Mouse (Mus musculus) heart, adult 9 months (tissue): ENCODE measurements around the gene 4930426L09Rik.

ENCODE experiments used
- DNase-seq, 2 experiments: peaks; one replicate each; pipeline ENCODE4 v3.0.0; 2022; ENCODE audit warnings: low spot score in 2 of 2

The 4930426L09Rik gene

GRCm38 (mm10) chr2:18998054-18998478, at the start of gene 4930426L09Rik, which contains the start of gene Pip4k2a:
TSS of gene 4930426L09Rik (plus strand) at chr2:18998343.
TSS of gene Pip4k2a (minus strand) at chr2:18998126.
- DNase-seq = peak; percentile 93 to 94

DNA sequence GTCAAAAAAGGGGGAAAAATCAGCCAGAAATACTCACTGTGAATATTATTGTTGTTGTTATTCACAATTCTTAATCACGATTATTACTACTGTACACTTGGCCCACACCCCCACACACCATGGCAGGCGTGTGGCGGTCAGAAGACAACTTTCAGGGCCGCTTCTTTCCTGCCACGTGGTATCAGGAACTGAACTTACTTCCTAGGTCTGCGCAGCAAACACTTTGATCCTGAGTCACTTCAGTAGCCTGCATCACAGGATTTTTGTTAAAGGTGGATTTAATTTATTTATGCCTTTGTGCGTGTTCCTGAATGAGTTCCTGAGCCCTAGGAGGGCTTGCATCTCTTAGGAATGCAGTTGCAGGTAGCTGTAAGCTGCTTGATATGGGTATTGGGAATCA, 49.4 kb upstream of the 4930426L09Rik start:
- DNase-seq = no peak

DNA sequence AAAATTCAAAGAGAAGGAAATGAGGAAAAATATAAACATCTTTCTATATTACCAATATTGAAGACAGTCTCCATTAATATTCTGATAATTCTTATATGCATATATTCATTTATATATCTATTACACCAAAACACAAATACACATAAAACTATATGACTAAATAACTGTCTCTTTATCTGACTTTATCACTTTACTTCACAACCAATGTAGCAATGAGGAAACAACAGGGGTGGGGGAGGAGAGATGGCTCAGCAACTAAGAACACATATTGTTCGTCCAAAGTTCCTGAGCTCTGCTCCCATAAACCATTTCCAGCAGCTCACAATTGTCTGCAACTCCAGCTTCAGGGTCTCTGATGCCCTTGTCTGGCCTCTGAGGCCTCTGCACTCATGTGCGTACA, 47.4 kb upstream of the 4930426L09Rik start:
- DNase-seq = no peak

DNA sequence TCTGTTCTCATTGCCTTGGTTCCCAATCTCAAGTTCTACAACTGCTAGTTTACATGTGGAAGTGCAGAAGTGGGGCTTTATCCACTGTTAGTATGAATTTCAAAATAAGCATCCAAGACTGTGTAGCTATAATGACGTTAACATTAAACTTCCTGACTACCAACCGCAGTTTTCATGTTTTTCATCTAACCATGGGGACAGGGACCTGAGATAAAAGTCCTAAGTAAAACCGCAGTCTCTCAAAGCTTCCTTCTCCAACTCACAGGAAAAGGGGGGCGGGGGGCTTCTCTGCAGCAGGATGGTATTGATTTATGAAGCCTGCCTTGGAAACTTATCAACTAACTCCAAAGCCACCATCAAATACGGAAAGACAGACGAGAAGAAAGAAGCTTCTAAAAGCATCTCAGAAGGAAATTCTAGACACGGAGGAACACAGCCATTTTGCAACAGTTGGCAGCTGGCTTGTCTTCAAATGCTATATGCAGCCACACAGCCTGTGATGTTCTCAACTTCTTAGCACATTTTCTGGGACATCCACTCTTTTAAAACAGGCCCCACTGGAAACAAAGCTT, 46.0 kb upstream of the 4930426L09Rik start:
- no peak for DNase-seq

DNA sequence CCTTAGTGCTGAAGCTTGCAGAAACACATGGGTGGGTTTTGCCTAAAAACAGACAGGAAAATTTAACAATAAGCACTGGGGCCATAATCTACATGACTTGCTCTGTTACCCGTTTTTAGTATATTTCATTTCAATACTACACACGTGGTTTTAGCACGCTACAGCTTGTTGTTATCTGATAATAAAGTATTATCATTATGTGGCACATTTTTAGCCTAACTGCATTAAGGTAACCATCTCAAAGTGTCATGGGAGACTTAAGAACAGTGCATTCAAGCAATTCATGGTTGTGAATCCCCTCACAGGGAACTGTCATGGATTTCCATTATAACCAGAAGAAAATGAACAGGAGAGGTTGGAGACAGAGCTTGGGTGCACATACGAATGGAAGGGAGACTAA, 43.7 kb upstream of the 4930426L09Rik start:
- DNase-seq = no peak

- no peak for DNase-seq
Measured at GRCm38 (mm10) chr2:18955022-18955421, 43.1 kb upstream of the 4930426L09Rik start.

GRCm38 (mm10) chr2:18955671-18956070, 42.5 kb upstream of the 4930426L09Rik start:
- no peak for DNase-seq

- no peak for DNase-seq
Measured at GRCm38 (mm10) chr2:18956424-18956823, 41.7 kb upstream of the 4930426L09Rik start.

DNA sequence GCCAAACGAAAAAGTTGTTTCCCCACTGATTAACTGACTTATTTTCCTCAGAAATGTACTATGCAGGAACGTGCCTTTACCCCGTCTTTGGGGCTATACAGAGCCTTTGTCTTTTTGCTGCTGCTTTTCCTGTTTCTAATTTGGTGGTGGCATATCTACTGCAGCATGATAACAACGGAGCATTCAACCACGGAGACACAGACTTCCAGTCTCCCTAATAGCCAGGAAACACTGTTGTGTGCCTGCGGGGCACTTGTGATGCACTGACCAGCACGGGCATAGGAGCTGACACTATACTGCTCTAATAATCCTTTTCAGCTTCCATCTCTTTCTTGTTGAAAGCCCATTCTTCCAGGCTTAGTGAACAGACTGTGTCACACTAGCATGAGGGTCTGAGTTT, 41.2 kb upstream of the 4930426L09Rik start:
- DNase-seq = no peak

GRCm38 (mm10) chr2:18957459-18957858, 40.7 kb upstream of the 4930426L09Rik start:
- no peak for DNase-seq

DNA sequence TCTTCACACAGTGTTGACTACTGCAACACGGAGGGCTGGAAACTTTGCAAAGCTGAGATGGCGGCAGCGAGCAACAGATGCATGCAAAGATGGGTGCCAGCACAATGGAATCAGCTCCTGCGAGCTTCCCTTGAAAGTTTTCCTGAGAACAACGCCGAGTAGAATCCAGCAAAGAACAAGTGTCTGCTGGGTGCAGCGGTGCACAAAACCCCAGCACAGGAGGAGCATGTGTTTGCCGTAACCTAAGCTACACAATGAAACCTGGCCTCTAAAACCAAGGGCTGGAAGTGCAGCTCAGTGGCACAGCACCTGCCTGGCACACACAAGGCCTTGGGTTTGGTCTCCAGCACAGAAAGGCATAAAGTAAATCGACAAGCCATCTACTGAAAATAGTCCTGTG, 40.1 kb upstream of the 4930426L09Rik start:
- no peak for DNase-seq

- no peak for DNase-seq
Measured at GRCm38 (mm10) chr2:18958501-18958900, 39.6 kb upstream of the 4930426L09Rik start.

DNA sequence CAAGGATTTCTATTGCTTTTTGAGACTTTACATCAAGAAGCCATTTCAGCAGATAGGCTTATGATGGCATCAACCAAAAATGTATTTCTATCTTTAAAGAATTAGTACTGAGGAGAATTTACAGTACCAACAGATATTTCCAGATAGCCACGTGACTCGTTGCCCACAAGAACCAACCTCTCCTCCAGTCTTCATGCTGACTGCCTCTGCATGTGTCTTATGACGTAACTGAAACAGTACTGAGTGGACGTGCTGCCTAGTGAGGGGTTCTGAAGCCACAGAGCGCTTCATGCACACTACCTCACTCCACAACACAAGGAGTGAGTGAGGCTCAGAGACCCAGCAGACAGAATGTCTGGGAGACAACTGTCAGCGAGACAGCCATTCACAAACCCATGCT, 39.1 kb upstream of the 4930426L09Rik start:
- no peak for DNase-seq

DNA sequence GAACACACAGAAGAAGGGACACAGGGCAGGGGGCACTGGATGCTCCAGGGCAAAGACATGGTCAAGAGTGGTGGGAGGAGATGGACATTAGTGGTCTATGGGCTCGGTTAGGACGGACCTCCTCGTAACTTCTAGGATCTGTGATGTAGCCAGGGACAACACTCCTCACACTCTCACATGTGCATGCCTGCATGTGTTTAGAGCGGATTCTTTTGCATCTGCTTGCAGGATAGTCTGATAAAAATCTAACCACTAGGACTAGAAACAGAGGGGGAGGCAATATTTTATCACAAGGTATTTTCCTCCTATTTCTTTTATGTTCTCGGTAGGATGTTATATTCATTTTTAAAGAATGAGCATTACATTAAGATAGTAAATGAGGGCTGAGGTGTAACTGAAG, 38.6 kb upstream of the 4930426L09Rik start:
- no peak for DNase-seq

GRCm38 (mm10) chr2:18960376-18960973, 37.7 kb upstream of the 4930426L09Rik start:
- no peak for DNase-seq

DNA sequence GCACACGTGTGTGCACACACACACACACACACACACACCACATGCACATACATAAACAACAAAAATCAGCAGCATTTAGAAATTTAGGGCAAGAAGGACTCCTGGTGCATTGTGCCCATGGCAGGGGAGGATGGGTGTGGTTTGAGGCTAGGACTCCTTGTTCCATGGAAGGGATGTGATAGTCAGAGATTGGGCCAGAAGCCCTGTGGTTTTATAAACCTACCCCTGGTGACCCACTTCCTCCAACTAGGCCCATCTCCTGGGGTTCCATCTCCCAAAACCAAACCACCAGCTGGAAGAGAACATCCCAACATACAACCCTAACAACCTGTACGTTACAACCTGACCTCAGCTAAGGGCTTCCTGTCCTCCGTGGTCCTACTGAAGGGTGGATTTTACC, 35.6 kb upstream of the 4930426L09Rik start:
- DNase-seq = no peak

- DNase-seq = no peak
Measured at GRCm38 (mm10) chr2:18963286-18964040, 34.7 kb upstream of the 4930426L09Rik start.

DNA sequence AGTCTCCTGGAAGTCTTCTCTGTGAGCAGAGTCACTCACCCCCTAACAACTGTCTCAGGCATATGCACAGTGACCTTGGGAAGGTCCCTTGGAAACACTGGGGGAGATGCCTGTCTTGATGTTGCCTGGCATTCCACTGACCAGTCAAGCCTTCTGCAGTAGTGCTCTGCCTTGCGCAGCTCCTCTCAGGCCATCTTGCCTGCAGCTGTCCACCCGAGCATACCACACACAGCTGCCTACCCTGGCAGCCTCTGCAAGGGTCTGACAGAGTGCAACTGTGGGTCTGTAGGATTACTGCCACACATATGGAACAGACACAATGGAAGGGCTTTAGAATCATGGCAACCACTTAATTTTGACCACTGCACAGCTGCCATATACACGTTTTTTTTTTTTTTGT, 33.0 kb upstream of the 4930426L09Rik start:
- no peak for DNase-seq

DNA sequence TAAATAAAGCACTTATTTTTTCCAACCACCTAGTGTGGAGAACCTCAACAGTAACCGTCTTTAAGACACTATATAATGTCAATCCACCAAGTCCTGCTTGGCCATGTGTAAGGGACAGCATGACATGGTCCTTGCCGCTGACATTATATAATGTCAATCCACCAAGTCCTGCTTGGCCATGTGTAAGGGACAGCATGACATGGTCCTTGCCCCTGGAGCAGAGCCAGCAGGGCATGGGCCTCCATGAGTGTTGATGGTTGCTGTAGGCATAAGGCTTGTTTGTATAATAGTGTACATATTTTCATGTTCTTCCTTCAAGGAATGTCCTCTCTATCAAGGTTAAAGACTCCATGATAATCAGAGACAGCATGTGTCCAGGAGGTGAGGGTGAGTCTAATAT, 32.2 kb upstream of the 4930426L09Rik start:
- DNase-seq = no peak

DNA sequence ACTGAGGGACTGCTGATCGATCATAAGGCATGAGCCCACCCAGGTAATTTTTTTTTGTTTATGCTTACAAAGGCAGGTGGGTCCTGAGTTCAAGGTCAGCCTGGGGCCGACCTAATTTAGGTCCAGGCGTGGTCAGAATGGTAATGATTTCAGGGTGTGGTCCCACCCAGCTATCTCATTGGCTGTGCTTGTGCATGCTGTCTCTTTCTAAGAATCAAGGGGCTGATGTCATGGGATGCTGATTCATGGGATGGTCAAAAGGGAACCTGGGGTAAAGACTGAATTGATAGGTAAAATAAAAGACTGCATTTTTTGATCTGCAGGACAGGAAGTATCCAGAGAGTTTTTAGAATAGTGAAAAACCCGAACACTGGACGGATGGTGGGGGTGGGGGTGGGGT, 31.6 kb upstream of the 4930426L09Rik start:
- no peak for DNase-seq

DNA sequence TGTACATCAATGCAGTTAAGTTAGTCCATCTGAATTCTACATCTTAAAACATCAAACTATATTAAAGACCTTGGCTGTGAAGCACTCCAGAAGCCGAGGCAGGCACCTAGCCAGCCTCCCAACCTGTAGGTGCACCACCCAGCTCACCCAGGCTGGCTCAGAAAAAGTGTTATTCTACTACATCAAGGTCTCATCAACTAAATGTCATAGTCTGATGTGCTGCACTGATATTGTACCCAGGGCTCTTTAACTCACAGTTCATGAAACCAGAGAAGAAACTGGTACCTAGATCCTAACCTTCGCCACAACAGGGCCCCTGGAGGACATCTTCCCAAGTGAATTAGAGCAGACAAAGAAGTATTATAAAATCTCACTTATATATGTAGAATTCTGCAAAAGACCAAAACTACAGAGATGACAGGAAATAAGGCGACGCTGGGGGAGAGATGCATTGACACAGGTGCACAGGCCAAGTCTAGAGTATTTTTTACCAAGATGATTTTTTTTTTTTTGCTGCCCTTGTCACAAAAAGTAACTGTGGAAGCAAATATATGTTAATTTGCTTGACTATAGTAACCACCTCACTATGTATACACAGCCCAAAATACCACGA, 30.6 kb upstream of the 4930426L09Rik start:
- no peak for DNase-seq

DNA sequence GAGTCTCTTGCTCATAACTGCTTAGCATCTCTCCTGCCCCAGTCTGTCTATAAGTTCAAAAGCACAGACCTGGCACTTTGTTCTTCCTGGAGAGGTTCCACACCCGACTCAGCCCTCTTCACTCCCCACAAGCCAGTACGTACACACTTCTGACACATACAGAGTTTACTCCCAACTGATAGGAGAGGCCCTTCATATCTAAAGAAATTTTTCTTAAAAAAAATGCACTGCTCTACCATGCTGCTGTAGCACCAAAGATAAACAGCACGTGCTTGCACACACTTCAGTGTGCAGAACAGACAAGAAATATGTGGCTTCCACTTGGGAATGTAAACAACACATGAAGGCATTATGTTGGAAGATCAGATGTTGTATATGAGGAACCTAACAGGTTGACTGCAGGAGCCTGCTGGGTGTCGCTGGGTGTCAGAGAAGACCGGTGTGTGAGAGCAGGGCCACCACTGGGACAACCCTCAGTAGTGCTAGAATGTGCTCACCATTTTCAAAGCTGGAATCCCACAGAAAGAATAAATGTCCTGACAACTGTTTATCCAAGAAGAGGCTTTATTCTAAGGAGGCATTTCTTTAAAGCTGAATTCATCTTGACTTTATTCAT, 29.0 kb upstream of the 4930426L09Rik start:
- no peak for DNase-seq
